Comparison of ENCODE assay signal across 11 mouse cellular contexts in genomic region chr11:61955951-61956350, GRCm38 (mm10). TPM values are rescaled to one million over a fixed set of nuclear protein-coding genes. Genes with fewer than 3 reads are reported as not detected.
DNase-seq lines count a peak whose midpoint lies in the region; ATAC-seq lines count a peak whose summit lies in the region.
"Had no signal": no experiment of that assay in that cellular context is flagged by ENCODE, and none has a peak within 500 bp of the region (broad histone marks: within the 10 kb centered on the region; RNA-seq: fewer than 3 reads in every experiment).

No protein-coding gene starts in this region.

- H3K4me1 ChIP-seq in erythroblast, embryonic 14.5 days (ENCODE audit: control insufficient read depth) = peaks cover 62% of the 10 kb centered on the region
- peaks cover 5% of the 10 kb centered on the region; the same call in 1 of the 2 replicates for H3K4me1 ChIP-seq in kidney, embryonic 16.5 days (ENCODE audit: insufficient read depth, low read length)
- 0 out of 2 replicates have a peak, but pooled peaks cover 2% of the 10 kb centered on the region for H3K4me1 ChIP-seq in embryonic facial prominence, embryonic 12.5 days
- H3K4me1 ChIP-seq in limb, embryonic 15.5 days = peaks cover 8% of the 10 kb centered on the region

- H3K36me3 ChIP-seq in erythroblast, embryonic 14.5 days (ENCODE audit: control insufficient read depth) = peaks cover 24% of the 10 kb centered on the region
- H3K36me3 ChIP-seq in kidney, embryonic 16.5 days (ENCODE audit: insufficient read depth, low read length) = no peaks in the 10 kb centered on the region
- H3K36me3 ChIP-seq in embryonic facial prominence, embryonic 12.5 days = no peaks in the 10 kb centered on the region
- H3K36me3 ChIP-seq in limb, embryonic 15.5 days = no peaks in the 10 kb centered on the region
- H3K36me3 ChIP-seq: intestine, embryonic 15.5 days; lung, embryonic 15.5 days had no signal

- peak overlapping the region; percentile 95 for H3K4me3 ChIP-seq in erythroblast, embryonic 14.5 days (replicated peaks)
- no peak overlapping the region for H3K4me3 ChIP-seq in kidney, embryonic 16.5 days (ENCODE audit: low read length)
- H3K4me3 ChIP-seq in embryonic facial prominence, embryonic 12.5 days = no peak overlapping the region
- no peak overlapping the region for H3K4me3 ChIP-seq in limb, embryonic 15.5 days

- H3K27ac ChIP-seq in kidney, embryonic 16.5 days (ENCODE audit: low read length) = no peak overlapping the region
- no peak overlapping the region for H3K27ac ChIP-seq in embryonic facial prominence, embryonic 12.5 days
- no peak overlapping the region for H3K27ac ChIP-seq in limb, embryonic 15.5 days
- H3K27ac ChIP-seq: intestine, embryonic 15.5 days; lung, embryonic 15.5 days had no signal

- no peak overlapping the region for H3K9ac ChIP-seq in kidney, embryonic 16.5 days (replicated peaks; ENCODE audit: low read length)
- H3K9ac ChIP-seq in embryonic facial prominence, embryonic 12.5 days = no peak overlapping the region
- H3K9ac ChIP-seq in limb, embryonic 15.5 days = no peak overlapping the region

- peaks cover 6% of the 10 kb centered on the region for H3K9me3 ChIP-seq in erythroblast, embryonic 14.5 days (ENCODE audit: control insufficient read depth, low read length)
- H3K9me3 ChIP-seq in kidney, embryonic 16.5 days (ENCODE audit: low read length) = no peaks in the 10 kb centered on the region
- no peaks in the 10 kb centered on the region for H3K9me3 ChIP-seq in embryonic facial prominence, embryonic 12.5 days
- H3K9me3 ChIP-seq in limb, embryonic 15.5 days = no peaks in the 10 kb centered on the region
- H3K9me3 ChIP-seq: intestine, embryonic 15.5 days; lung, embryonic 15.5 days; megakaryocyte, embryonic 14.5 days had no signal

- ATAC-seq in erythroblast, adult 5-6 weeks (replicated peaks; ENCODE audit: low FRiP score, poor library complexity, severe bottlenecking) = no peak
- no peak for ATAC-seq in kidney, embryonic 16.5 days (ENCODE audit: low FRiP score, low TSS enrichment)
- no peak for ATAC-seq in embryonic facial prominence, embryonic 12.5 days (ENCODE audit: insufficient number of reproducible peaks, insufficient read depth, low FRiP score, low TSS enrichment)
- no peak for ATAC-seq in limb, embryonic 15.5 days (ENCODE audit: insufficient number of reproducible peaks, low FRiP score, low TSS enrichment, low read depth)
- ATAC-seq in erythroid progenitor cell, adult 5-6 weeks (replicated peaks; ENCODE audit: low FRiP score, poor library complexity, severe bottlenecking) = no peak

- peaks cover 4% of the 10 kb centered on the region; the same call in 1 of the 2 replicates for H3K27me3 ChIP-seq in erythroblast, embryonic 14.5 days (ENCODE audit: control insufficient read depth)
- H3K27me3 ChIP-seq in kidney, embryonic 16.5 days (ENCODE audit: insufficient read depth, low read length) = peaks cover 24% of the 10 kb centered on the region
- H3K27me3 ChIP-seq in embryonic facial prominence, embryonic 12.5 days = peaks cover 18% of the 10 kb centered on the region
- peaks cover 26% of the 10 kb centered on the region for H3K27me3 ChIP-seq in limb, embryonic 15.5 days

- WGBS in kidney, embryonic 16.5 days = 83% methylated on average over 6 of the region's 6 CpGs
- WGBS in embryonic facial prominence, embryonic 12.5 days = 85% methylated on average over 6 of the region's 6 CpGs
- WGBS in limb, embryonic 15.5 days = 85% methylated on average over 6 of the region's 6 CpGs

- peak overlapping the region; percentile 100; the same call in 1 of the 2 replicates for H3K4me2 ChIP-seq in kidney, embryonic 16.5 days (replicated peaks; ENCODE audit: low read depth, low read length)
- peak overlapping the region; percentile 99; the same call in 1 of the 2 replicates for H3K4me2 ChIP-seq in embryonic facial prominence, embryonic 12.5 days (replicated peaks)
- peak overlapping the region; percentile 100; the same call in 1 of the 2 replicates for H3K4me2 ChIP-seq in limb, embryonic 15.5 days

- DNase-seq in kidney, postnatal 4 days = no peak
- DNase-seq in layer of hippocampus, postnatal 14 days (ENCODE audit: low spot score in 2 of 2) = no peak

RNA-seq across cellular contexts. Expression of gene Specc1, which starts 0.6 kb away (rescaled TPM):
- 12.5 and 15.5 TPM in 2 replicates for polyA plus RNA-seq in erythroblast, embryonic 14.5 days (2012)
- 950 and 990 TPM in 2 replicates for total RNA-seq in erythroblast, adult 5-6 weeks (2015; ENCODE audit: low replicate concordance)
- 2,020 and 2,075 TPM in 2 replicates for total RNA-seq in erythroblast, adult 5-6 weeks (2017; ENCODE audit: low replicate concordance)
- polyA plus RNA-seq in kidney, embryonic 16.5 days (2015; fragmentation: Nextera tagmentation; extraction: Ambion mirVana) = 7.1 and 9.1 TPM in 2 replicates
- polyA plus RNA-seq in embryonic facial prominence, embryonic 12.5 days (2016; fragmentation: Nextera tagmentation; extraction: Ambion mirVana) = 15.8 and 16.8 TPM in 2 replicates
- polyA plus RNA-seq in limb, embryonic 15.5 days (2015; fragmentation: Nextera tagmentation; extraction: Ambion mirVana) = 8.8 and 11.0 TPM in 2 replicates
- 223 and 243 TPM in 2 replicates for total RNA-seq in erythroid progenitor cell, adult 5-6 weeks (2015; ENCODE audit: low replicate concordance)
- 391 and 459 TPM in 2 replicates for total RNA-seq in erythroid progenitor cell, adult 5-6 weeks (2017; ENCODE audit: low replicate concordance)
- 10 to 100 TPM; 66.1 to 69.8 TPM for total RNA-seq in layer of hippocampus, postnatal 14 days (2021)

RNA-seq across cellular contexts. Expression of gene Akap10, which starts 25.9 kb away (rescaled TPM):
- polyA plus RNA-seq in erythroblast, embryonic 14.5 days (2012) = 0.90 and 1.1 TPM in 2 replicates
- 20.4 and 22.8 TPM in 2 replicates for total RNA-seq in erythroblast, adult 5-6 weeks (2015; ENCODE audit: low replicate concordance)
- total RNA-seq in erythroblast, adult 5-6 weeks (2017; ENCODE audit: low replicate concordance) = 18.3 and 20.4 TPM in 2 replicates
- polyA plus RNA-seq in kidney, embryonic 16.5 days (2015; fragmentation: Nextera tagmentation; extraction: Ambion mirVana) = 15.8 and 18.7 TPM in 2 replicates
- polyA plus RNA-seq in embryonic facial prominence, embryonic 12.5 days (2016; fragmentation: Nextera tagmentation; extraction: Ambion mirVana) = 20.8 and 22.2 TPM in 2 replicates
- polyA plus RNA-seq in limb, embryonic 15.5 days (2015; fragmentation: Nextera tagmentation; extraction: Ambion mirVana) = 12.8 and 14.7 TPM in 2 replicates
- 16.3 and 20.5 TPM in 2 replicates for total RNA-seq in erythroid progenitor cell, adult 5-6 weeks (2015; ENCODE audit: low replicate concordance)
- 19.8 and 28.8 TPM in 2 replicates for total RNA-seq in erythroid progenitor cell, adult 5-6 weeks (2017; ENCODE audit: low replicate concordance)
- 10 to 100 TPM; 31.2 to 33.9 TPM for total RNA-seq in layer of hippocampus, postnatal 14 days (2021)
